Mouse (Mus musculus): Measurements from ENCODE around the gene Tmem100.

The Tmem100 gene

GRCm38 (mm10) chr11:90015281-90015680 is 14.9 kb upstream of the Tmem100 start:
- DNase-seq, result no peak

GRCm38 (mm10) chr11:90019161-90019560 is 11.0 kb upstream of the Tmem100 start:
- peak in 1 of 2 experiments; percentile 26 for DNase-seq

- no peak for DNase-seq
Observed at GRCm38 (mm10) chr11:90025891-90026801, 4.0 kb upstream of the Tmem100 start.

GRCm38 (mm10) chr11:90026802-90027174 is 3.4 kb upstream of the Tmem100 start:
- DNase-seq, result no peak

GRCm38 (mm10) chr11:90027216-90027615 is 2.9 kb upstream of the Tmem100 start:
- DNase-seq, result no peak

GRCm38 (mm10) chr11:90028746-90029145 is 1.4 kb upstream of the Tmem100 start:
- no peak for DNase-seq

GRCm38 (mm10) chr11:90029354-90029753 is 794 bp upstream of the Tmem100 start:
- DNase-seq, result peak; percentile 49 to 51

- peak; percentile 44 to 47 for DNase-seq
Observed at GRCm38 (mm10) chr11:90030557-90030956, 409 bp downstream of the Tmem100 start.

GRCm38 (mm10) chr11:90031076-90031475 is 928 bp downstream of the Tmem100 start:
- no peak for DNase-seq

- no peak for DNase-seq
Observed at GRCm38 (mm10) chr11:90032807-90033206, 2.7 kb downstream of the Tmem100 start.

GRCm38 (mm10) chr11:90033442-90033841 is 3.3 kb downstream of the Tmem100 start:
- no peak for DNase-seq

- DNase-seq, result no peak
Observed at GRCm38 (mm10) chr11:90034646-90035045, 4.5 kb downstream of the Tmem100 start.

- DNase-seq, result no peak
Observed at GRCm38 (mm10) chr11:90035532-90035931, 5.4 kb downstream of the Tmem100 start.

- DNase-seq, result no peak
Observed at GRCm38 (mm10) chr11:90036416-90036815, 6.3 kb downstream of the Tmem100 start.

- peak in 1 of 2 experiments; percentile 36 for DNase-seq
Observed at GRCm38 (mm10) chr11:90038022-90038421, 7.9 kb downstream of the Tmem100 start.

- DNase-seq, result no peak
Observed at GRCm38 (mm10) chr11:90044459-90044858, 14.3 kb downstream of the Tmem100 start.

GRCm38 (mm10) chr11:90046211-90046610 is 16.1 kb downstream of the Tmem100 start:
- no peak for DNase-seq

GRCm38 (mm10) chr11:90047271-90047670 is 17.1 kb downstream of the Tmem100 start:
- no peak for DNase-seq

- DNase-seq, result no peak
Observed at GRCm38 (mm10) chr11:90050016-90050415, 19.9 kb downstream of the Tmem100 start.

- no peak for DNase-seq
Observed at GRCm38 (mm10) chr11:90052785-90053184, 22.6 kb downstream of the Tmem100 start.

GRCm38 (mm10) chr11:90053820-90054219 is 23.7 kb downstream of the Tmem100 start:
- DNase-seq, result no peak

GRCm38 (mm10) chr11:90054401-90054800 is 24.3 kb downstream of the Tmem100 start:
- peak in 1 of 2 experiments; percentile 16 for DNase-seq

GRCm38 (mm10) chr11:90057070-90057469 is 26.9 kb downstream of the Tmem100 start:
- no peak for DNase-seq

- no peak for DNase-seq
Observed at GRCm38 (mm10) chr11:90059241-90059640, 29.1 kb downstream of the Tmem100 start.

- DNase-seq, result no peak
Observed at GRCm38 (mm10) chr11:90062657-90063056, 32.5 kb downstream of the Tmem100 start.
